Mouse (Mus musculus) stomach, postnatal 0 days (tissue): ENCODE measurements at regions not wholly inside any gene's neighbourhood (a gene's known extent, or its start where the extent isn't known, plus 50 kb on each side); places are given as distances from the start of the nearest gene placed in this dataset.

Experiments used
- CTCF ChIP-seq: IDR thresholded peaks from 2 replicates; pipeline ENCODE4 v1.5.1; 2016; ENCODE audit warnings: antibody characterized with exemption, low read depth, mild to moderate bottlenecking, moderate library complexity
- EP300 ChIP-seq: optimal IDR thresholded peaks from 2 replicates; pipeline ENCODE3; 2016; ENCODE audit warnings: antibody characterized with exemption

GRCm38 (mm10) chr16:31553361-31554146 lies 109.7 kb upstream of the Dlg1 start:
- no peak for TF ChIP-seq CTCF
- TF ChIP-seq EP300 = no peak
